Mouse (Mus musculus): ENCODE data around the gene Fbxo47.

DNA sequence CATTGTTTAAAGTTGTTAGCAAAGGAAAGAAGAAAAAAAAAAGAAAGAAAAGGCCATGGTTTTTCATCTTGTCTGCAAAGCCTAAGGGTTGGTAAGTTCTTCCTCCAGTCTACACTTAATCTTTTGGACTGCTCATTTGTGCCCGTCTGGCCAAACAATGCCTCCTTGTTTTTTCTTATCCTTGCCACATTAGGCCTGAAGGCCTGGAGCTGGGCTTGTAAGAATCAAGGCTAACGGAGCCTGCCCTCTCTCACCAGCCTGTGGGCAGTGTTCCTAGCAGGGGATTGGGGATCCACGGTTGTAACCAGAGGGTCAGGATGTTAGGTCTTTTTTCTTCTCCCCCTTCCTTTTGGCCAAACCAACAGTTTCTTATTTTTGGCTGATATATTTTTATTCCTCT lies 73.0 kb downstream of the Fbxo47 start:
- no peak for TF ChIP-seq CTCF (conservative IDR thresholded peaks at IDR 0.05; ENCODE audit: low read length)
- TF ChIP-seq NANOG (IDR thresholded peaks at IDR 0.05; ENCODE audit: borderline replicate concordance, low read length) = no peak

Measured in E14TG2a.4 (cell line).